Mouse (Mus musculus): Measurements from ENCODE around the gene March11. TPM values are rescaled to one million over a fixed set of nuclear protein-coding genes. Genes with fewer than 3 reads are reported as not detected.

The March11 gene
- polyA plus RNA-seq, 1 experiment from 2014 or later, result not detected

DNA sequence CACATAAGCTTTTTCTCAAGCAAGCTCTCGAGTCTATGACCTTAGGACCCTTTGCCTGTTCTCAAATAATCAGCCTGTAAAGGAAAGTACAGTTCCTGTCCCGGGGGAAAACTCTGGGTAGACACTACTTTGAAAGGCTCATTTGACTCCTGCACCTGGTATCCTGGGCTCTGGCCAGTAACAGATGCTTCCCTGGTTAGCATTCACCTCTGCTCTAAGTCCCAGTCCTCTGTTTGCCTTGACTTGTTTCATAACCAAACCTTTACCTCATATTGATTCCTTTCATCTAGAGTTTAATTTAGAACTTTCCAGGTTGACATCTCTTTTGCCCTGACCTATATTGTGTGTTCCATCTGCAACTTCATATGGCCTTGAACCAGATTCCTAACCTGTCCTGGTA, 68.5 kb downstream of the March11 start:
- H3K4me3 ChIP-seq (ENCODE audit: low read depth, low read length), result no peak overlapping the region
- ATAC-seq, result peak; percentile 96

DNA sequence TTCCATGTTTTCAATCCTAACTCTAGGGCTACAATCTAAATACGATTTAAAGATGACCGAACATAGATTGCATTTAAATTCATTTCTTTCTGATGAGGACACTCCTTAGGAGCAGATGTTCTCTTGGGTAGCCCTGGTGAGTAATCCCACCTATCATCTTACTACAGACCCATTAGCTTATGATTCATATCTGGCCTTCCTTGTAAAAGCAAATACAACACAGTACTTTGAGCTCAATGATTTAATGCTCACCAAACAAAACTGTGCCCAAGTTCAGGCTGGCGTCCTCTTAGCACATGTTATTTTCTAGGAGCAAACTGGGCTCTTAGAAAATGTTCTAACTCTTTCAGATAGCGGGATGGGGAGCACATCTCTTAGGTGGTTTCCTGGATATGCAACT, 70.0 kb downstream of the March11 start:
- DNase-seq (no peak), ATAC-seq (no peak)
- Histone ChIP-seq H3K9ac (replicated peaks) (no peak overlapping the region), H3K4me2 (ENCODE audit: low read depth, low read length) (no peak overlapping the region), H3K4me3 (ENCODE audit: low read depth, low read length) (no peak overlapping the region), H3K4me1 (ENCODE audit: insufficient read depth) (0 out of 2 replicates have a peak, but pooled peaks cover 2% of the 10 kb centered on the region), H3K9me3 (ENCODE audit: low read length) (no peaks in the 10 kb centered on the region), H3K27ac (ENCODE audit: low read depth) (no peak overlapping the region), H3K27me3 (ENCODE audit: insufficient read depth, low read length) (no peaks in the 10 kb centered on the region), H3K36me3 (replicated peaks; ENCODE audit: insufficient read depth, low read length) (no peaks in the 10 kb centered on the region)
- 67% methylated on average over 4 of the region's 4 CpGs for WGBS (ENCODE audit: insufficient replicate concordance)
- TF ChIP-seq EP300 (IDR thresholded peaks at IDR 0.05; ENCODE audit: low read depth), result no peak
- no peak for TF ChIP-seq CTCF (IDR thresholded peaks at IDR 0.05; ENCODE audit: low read depth)

More for the DNA sequence above, 68.5 kb downstream of the March11 start:
- peak; percentile 18 for DNase-seq
- no peaks in the 10 kb centered on the region for H3K9me3 ChIP-seq (ENCODE audit: low read length)
- H3K36me3 ChIP-seq (replicated peaks; ENCODE audit: insufficient read depth, low read length), result no peaks in the 10 kb centered on the region
- H3K27ac ChIP-seq (ENCODE audit: low read depth), result peak overlapping the region; percentile 74
- WGBS (ENCODE audit: insufficient replicate concordance), result 54% methylated on average over 2 of the region's 2 CpGs
- H3K9ac ChIP-seq (replicated peaks), result no peak overlapping the region
- 0 out of 2 replicates have a peak, but pooled peaks cover 2% of the 10 kb centered on the region for H3K4me1 ChIP-seq (ENCODE audit: insufficient read depth)
- TF ChIP-seq EP300 (IDR thresholded peaks at IDR 0.05; ENCODE audit: low read depth), result peak; percentile 57
- no peak for TF ChIP-seq CTCF (IDR thresholded peaks at IDR 0.05; ENCODE audit: low read depth)
- no peaks in the 10 kb centered on the region for H3K27me3 ChIP-seq (ENCODE audit: insufficient read depth, low read length)
- H3K4me2 ChIP-seq (ENCODE audit: low read depth, low read length), result no peak overlapping the region

DNA sequence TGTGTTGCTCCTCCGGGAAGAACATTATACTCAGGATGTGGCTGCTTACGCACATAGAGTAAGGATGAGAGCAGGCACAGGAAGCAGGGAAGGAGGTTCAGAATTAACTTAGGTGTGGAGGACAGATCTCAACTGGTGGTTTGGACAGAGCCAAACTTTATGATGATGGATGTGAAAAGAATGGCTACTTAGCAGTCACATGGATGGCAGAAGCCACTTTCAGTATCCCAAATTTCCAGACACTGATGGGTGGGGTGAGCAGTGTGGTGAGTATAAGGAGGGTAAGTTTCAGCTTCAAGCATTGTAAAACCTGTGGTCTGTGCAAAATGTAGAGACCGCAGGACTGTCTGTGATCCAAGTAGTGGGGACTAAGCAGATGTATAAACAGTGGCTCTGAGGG, 71.0 kb downstream of the March11 start:
- WGBS (ENCODE audit: insufficient replicate concordance), result 68% methylated on average over 3 of the region's 3 CpGs
- Histone ChIP-seq H3K36me3 (replicated peaks; ENCODE audit: insufficient read depth, low read length) (no peaks in the 10 kb centered on the region), H3K9me3 (ENCODE audit: low read length) (no peaks in the 10 kb centered on the region), H3K4me2 (ENCODE audit: low read depth, low read length) (no peak overlapping the region), H3K27ac (ENCODE audit: low read depth) (no peak overlapping the region), H3K4me1 (ENCODE audit: insufficient read depth) (0 out of 2 replicates have a peak, but pooled peaks cover 2% of the 10 kb centered on the region), H3K4me3 (ENCODE audit: low read depth, low read length) (no peak overlapping the region), H3K27me3 (ENCODE audit: insufficient read depth, low read length) (no peaks in the 10 kb centered on the region), H3K9ac (replicated peaks) (no peak overlapping the region)
- DNase-seq, result no peak
- no peak for ATAC-seq
- TF ChIP-seq EP300 (IDR thresholded peaks at IDR 0.05; ENCODE audit: low read depth) (no peak), CTCF (IDR thresholded peaks at IDR 0.05; ENCODE audit: low read depth) (no peak)

DNA sequence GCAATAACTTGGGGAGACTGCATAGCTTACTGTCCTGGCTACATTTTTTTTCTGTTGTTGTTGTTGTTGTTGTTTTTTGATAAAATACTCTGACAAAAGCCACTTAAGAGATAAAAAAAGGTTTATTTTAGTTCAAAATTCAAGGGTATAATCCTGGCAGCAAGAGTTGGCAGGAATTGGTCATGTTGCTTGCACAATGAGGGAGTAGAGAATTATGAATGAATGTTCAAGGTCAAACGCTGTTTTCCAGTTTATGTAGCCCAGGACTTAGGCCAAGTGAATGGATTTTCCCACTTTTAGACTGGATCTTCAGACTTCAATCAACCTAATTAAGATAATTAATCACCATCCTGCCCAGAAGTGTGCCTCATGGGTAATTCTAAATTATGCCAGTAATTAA, 72.0 kb downstream of the March11 start:
- Histone ChIP-seq H3K4me1 (ENCODE audit: insufficient read depth) (0 out of 2 replicates have a peak, but pooled peaks cover 2% of the 10 kb centered on the region), H3K9ac (replicated peaks) (no peak overlapping the region), H3K4me3 (ENCODE audit: low read depth, low read length) (no peak overlapping the region), H3K4me2 (ENCODE audit: low read depth, low read length) (no peak overlapping the region), H3K9me3 (ENCODE audit: low read length) (no peaks in the 10 kb centered on the region), H3K36me3 (replicated peaks; ENCODE audit: insufficient read depth, low read length) (no peaks in the 10 kb centered on the region), H3K27ac (ENCODE audit: low read depth) (no peak overlapping the region), H3K27me3 (ENCODE audit: insufficient read depth, low read length) (no peaks in the 10 kb centered on the region)
- WGBS (ENCODE audit: insufficient replicate concordance), result 66% methylated on average over 1 of the region's 1 CpGs
- TF ChIP-seq CTCF (IDR thresholded peaks at IDR 0.05; ENCODE audit: low read depth), result no peak
- TF ChIP-seq EP300 (IDR thresholded peaks at IDR 0.05; ENCODE audit: low read depth), result no peak
- DNase-seq, result no peak
- ATAC-seq, result no peak

DNA sequence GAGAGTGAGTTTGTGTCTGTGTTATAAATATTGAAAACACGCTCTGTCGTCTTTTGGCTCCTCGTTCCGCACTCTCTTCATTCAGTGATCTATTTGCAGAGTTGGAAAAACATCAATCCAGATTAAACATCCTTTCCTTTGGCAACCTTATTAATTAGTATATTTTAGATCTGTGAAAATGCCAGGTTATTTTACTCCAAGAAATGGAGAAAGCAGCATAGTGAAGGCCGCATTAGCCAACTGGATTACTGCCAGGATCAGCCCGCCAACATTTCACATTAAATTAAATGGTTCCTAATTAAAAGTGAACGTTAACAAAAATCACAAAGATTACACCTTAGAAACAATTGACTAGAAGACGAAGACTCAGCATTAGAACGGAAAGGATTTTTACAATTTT, 81.2 kb downstream of the March11 start:
- Histone ChIP-seq H3K4me3 (ENCODE audit: low read depth, low read length) (no peak overlapping the region), H3K36me3 (replicated peaks; ENCODE audit: insufficient read depth, low read length) (no peaks in the 10 kb centered on the region), H3K27me3 (ENCODE audit: insufficient read depth, low read length) (no peaks in the 10 kb centered on the region), H3K4me1 (ENCODE audit: insufficient read depth) (no peaks in the 10 kb centered on the region), H3K27ac (ENCODE audit: low read depth) (no peak overlapping the region), H3K9me3 (ENCODE audit: low read length) (no peaks in the 10 kb centered on the region), H3K9ac (replicated peaks) (no peak overlapping the region), H3K4me2 (ENCODE audit: low read depth, low read length) (no peak overlapping the region)
- DNase-seq (no peak), ATAC-seq (no peak)
- TF ChIP-seq EP300 (IDR thresholded peaks at IDR 0.05; ENCODE audit: low read depth) (no peak), CTCF (IDR thresholded peaks at IDR 0.05; ENCODE audit: low read depth) (no peak)
- WGBS (ENCODE audit: insufficient replicate concordance), result 84% methylated on average over 9 of the region's 9 CpGs

DNA sequence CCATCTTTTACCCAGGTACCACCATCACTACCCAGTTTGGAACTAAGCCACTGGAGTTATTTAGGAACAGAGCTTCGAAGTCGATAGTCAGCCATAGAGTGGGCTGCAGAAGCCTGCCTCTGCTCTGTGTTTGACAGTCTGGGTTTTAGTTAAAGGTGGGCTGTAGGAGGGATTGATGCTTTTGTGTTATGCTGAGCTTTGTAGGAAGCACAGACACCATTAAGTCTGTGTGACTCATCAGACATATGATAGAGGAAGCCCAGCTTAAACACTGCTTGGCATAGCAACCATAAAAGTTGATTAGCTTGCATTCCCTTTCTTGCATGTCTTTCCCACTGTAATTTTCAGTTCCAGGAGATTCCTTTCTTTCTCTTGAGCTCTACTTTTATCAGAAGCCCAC, 87.7 kb downstream of the March11 start:
- Histone ChIP-seq H3K36me3 (replicated peaks; ENCODE audit: insufficient read depth, low read length) (no peaks in the 10 kb centered on the region), H3K27me3 (ENCODE audit: insufficient read depth, low read length) (no peaks in the 10 kb centered on the region), H3K4me3 (ENCODE audit: low read depth, low read length) (no peak overlapping the region), H3K4me1 (ENCODE audit: insufficient read depth) (no peaks in the 10 kb centered on the region), H3K4me2 (ENCODE audit: low read depth, low read length) (no peak overlapping the region), H3K9me3 (ENCODE audit: low read length) (no peaks in the 10 kb centered on the region), H3K9ac (replicated peaks) (no peak overlapping the region), H3K27ac (ENCODE audit: low read depth) (no peak overlapping the region)
- TF ChIP-seq CTCF (IDR thresholded peaks at IDR 0.05; ENCODE audit: low read depth), result no peak
- no peak for TF ChIP-seq EP300 (IDR thresholded peaks at IDR 0.05; ENCODE audit: low read depth)
- DNase-seq, result no peak
- 95% methylated on average over 2 of the region's 2 CpGs for WGBS (ENCODE audit: insufficient replicate concordance)
- ATAC-seq, result no peak

DNA sequence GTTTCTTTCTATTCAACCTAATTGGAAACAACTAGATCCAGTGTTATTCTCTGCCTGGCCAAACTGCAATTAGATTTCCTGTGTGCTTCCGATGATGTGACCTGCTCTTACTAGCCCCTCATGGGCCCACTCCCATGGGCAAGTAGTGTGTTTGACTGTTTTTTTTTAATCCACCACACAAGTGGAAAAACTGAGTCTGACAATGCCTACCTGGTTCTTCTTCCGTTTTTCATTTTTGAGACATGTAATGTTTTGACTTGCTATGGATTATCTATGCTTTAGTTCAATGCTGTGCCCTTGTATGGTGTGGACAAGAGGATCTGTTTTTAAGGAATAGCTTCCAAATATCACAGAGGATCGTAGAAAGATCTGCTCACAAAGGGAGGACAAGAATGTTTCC, 116.4 kb downstream of the March11 start:
- H3K9ac ChIP-seq (replicated peaks), result no peak overlapping the region
- H3K4me1 ChIP-seq (ENCODE audit: insufficient read depth), result no peaks in the 10 kb centered on the region
- no peak overlapping the region for H3K27ac ChIP-seq (ENCODE audit: low read depth)
- 74% methylated on average over 3 of the region's 3 CpGs for WGBS (ENCODE audit: insufficient replicate concordance)
- H3K27me3 ChIP-seq (ENCODE audit: insufficient read depth, low read length), result no peaks in the 10 kb centered on the region
- no peak overlapping the region for H3K4me3 ChIP-seq (ENCODE audit: low read depth, low read length)
- ATAC-seq (no peak), DNase-seq (no peak)
- no peaks in the 10 kb centered on the region for H3K36me3 ChIP-seq (replicated peaks; ENCODE audit: insufficient read depth, low read length)
- no peak for TF ChIP-seq EP300 (IDR thresholded peaks at IDR 0.05; ENCODE audit: low read depth)
- TF ChIP-seq CTCF (IDR thresholded peaks at IDR 0.05; ENCODE audit: low read depth), result no peak
- H3K4me2 ChIP-seq (ENCODE audit: low read depth, low read length), result no peak overlapping the region
- no peaks in the 10 kb centered on the region for H3K9me3 ChIP-seq (ENCODE audit: low read length)
